11 mouse cellular contexts compared by ENCODE assay signal in genomic region chr1:120112251-120113187, GRCm38 (mm10). TPM values are rescaled to one million over a fixed set of nuclear protein-coding genes. Genes with fewer than 3 reads are reported as not detected.
DNase-seq lines count a peak whose midpoint lies in the region; ATAC-seq and TF ChIP-seq lines count a peak whose summit lies in the region.
"Had no signal": no experiment of that assay in that cellular context is flagged by ENCODE, and none has a peak within 500 bp of the region (broad histone marks: within the 10 kb centered on the region; RNA-seq: fewer than 3 reads in every experiment).

No protein-coding gene starts in this region.

- H3K4me2 ChIP-seq in intestine, embryonic 15.5 days (replicated peaks): no peak overlapping the region

- DNase-seq in adrenal gland, adult 2 months: peak; percentile 36
- no peak for DNase-seq in adrenal gland, adult 8-10 months
- no peak for DNase-seq in layer of hippocampus, adult 2 months (ENCODE audit: low spot score in 2 of 2)
- DNase-seq in layer of hippocampus, postnatal 36 days: no peak
- DNase-seq in spleen, adult 18-20 months: no peak
- DNase-seq: cerebellum, adult 8-10 months; retina, postnatal 1 day had no signal

- H3K27ac ChIP-seq in layer of hippocampus, adult 2 months: peak overlapping the region; percentile 48; the same call in 1 of the 2 replicates
- no peak overlapping the region for H3K27ac ChIP-seq in intestine, embryonic 15.5 days
- H3K27ac ChIP-seq: kidney, postnatal 0 days had no signal

- WGBS in intestine, embryonic 15.5 days: 80% methylated on average over 12 of the region's 12 CpGs

- H3K9ac ChIP-seq in intestine, embryonic 15.5 days: no peak overlapping the region

- 0 out of 2 replicates have a peak, but pooled peaks have one; percentile 27 for ATAC-seq in intestine, embryonic 15.5 days
- ATAC-seq in monocyte, adult 5-6 weeks (replicated peaks; ENCODE audit: insufficient number of reproducible peaks, low FRiP score, low TSS enrichment, poor library complexity, severe bottlenecking): peak; percentile 55
- no peak for ATAC-seq in activated CD4-positive, CD25-positive, alpha-beta regulatory T cell, adult 4 months

- TF ChIP-seq CTCF in layer of hippocampus, adult 2 months (conservative IDR thresholded peaks at IDR 0.05): no peak

- 0 out of 2 replicates have a peak, but pooled peaks cover 2% of the 10 kb centered on the region for H3K4me1 ChIP-seq in intestine, embryonic 15.5 days (replicated peaks)

- H3K9me3 ChIP-seq in intestine, embryonic 15.5 days: no peaks in the 10 kb centered on the region; the same call in 1 of the 2 replicates

- peaks cover 25% of the 10 kb centered on the region for H3K36me3 ChIP-seq in intestine, embryonic 15.5 days

- H3K4me3 ChIP-seq in layer of hippocampus, adult 2 months: no peak overlapping the region
- no peak overlapping the region for H3K4me3 ChIP-seq in intestine, embryonic 15.5 days (replicated peaks)

- H3K27me3 ChIP-seq in intestine, embryonic 15.5 days (replicated peaks): no peaks in the 10 kb centered on the region

RNA-seq across cellular contexts. Expression of gene Dbi, which starts 8.4 kb away (rescaled TPM):
- total RNA-seq in adrenal gland, adult 2 months (2021): 1,000 to 10,000 TPM; 1,195 to 1,389 TPM
- 375 and 512 TPM in 2 replicates for polyA plus RNA-seq in adrenal gland, adult 2 months (2012; rRNA removed)
- total RNA-seq in adrenal gland, adult 8-10 months (2022): 100 to 1,000 TPM; 667 to 804 (median 753) TPM
- 100 to 1,000 TPM; 338 to 346 TPM for total RNA-seq in layer of hippocampus, adult 2 months (2021)
- 100 to 1,000 TPM; 379 to 403 TPM for total RNA-seq in layer of hippocampus, postnatal 36 days (2021)
- 1,422 and 1,510 TPM in 2 replicates for polyA plus RNA-seq in intestine, embryonic 15.5 days (2015; fragmentation: Nextera tagmentation; extraction: Ambion mirVana)
- total RNA-seq in monocyte, adult 5-6 weeks (2017): 183 to 239 TPM (median 190 TPM) in 3 replicates
- 100 to 1,000 TPM; 210 to 248 TPM for polyA plus RNA-seq in activated CD4-positive, CD25-positive, alpha-beta regulatory T cell, adult 4 months (2017; shearing (Covaris generic))

RNA-seq across cellular contexts. Expression of gene 3110009E18Rik, which starts 8.5 kb away (rescaled TPM):
- 10 to 100 TPM; 11.7 to 12.2 TPM for total RNA-seq in adrenal gland, adult 2 months (2021)
- 0.59 and 0.68 TPM in 2 replicates for polyA plus RNA-seq in adrenal gland, adult 2 months (2012; rRNA removed)
- total RNA-seq in adrenal gland, adult 8-10 months (2022): 10 to 100 TPM in 3 of 4 experiments, 1 to 10 TPM in 1; 8.8 to 14.1 (median 11.2) TPM
- total RNA-seq in layer of hippocampus, adult 2 months (2021): 1 to 10 TPM; 7.1 to 7.8 TPM
- 1 to 10 TPM; 6.0 to 8.6 TPM for total RNA-seq in layer of hippocampus, postnatal 36 days (2021)
- 15.6 and 18.4 TPM in 2 replicates for polyA plus RNA-seq in intestine, embryonic 15.5 days (2015; fragmentation: Nextera tagmentation; extraction: Ambion mirVana)
- total RNA-seq in monocyte, adult 5-6 weeks (2017): 3.0 to 10.3 TPM (median 8.4 TPM) in 3 replicates
- polyA plus RNA-seq in activated CD4-positive, CD25-positive, alpha-beta regulatory T cell, adult 4 months (2017; shearing (Covaris generic)): 10 to 100 TPM; 25.9 to 27.3 TPM

RNA-seq across cellular contexts. Expression of gene Tmem37, which starts 38.6 kb away (rescaled TPM):
- total RNA-seq in adrenal gland, adult 2 months (2021): 10 to 100 TPM in 1 of 2 experiments, 1 to 10 TPM in 1; 9.8 to 22.6 TPM
- 22.4 and 32.9 TPM in 2 replicates for polyA plus RNA-seq in adrenal gland, adult 2 months (2012; rRNA removed)
- total RNA-seq in adrenal gland, adult 8-10 months (2022): 10 to 100 TPM in 2 of 4 experiments, 1 to 10 TPM in 2; 8.7 to 21.2 (median 14.5) TPM
- total RNA-seq in layer of hippocampus, adult 2 months (2021): 1 to 10 TPM; 1.1 to 1.4 TPM
- 1 to 10 TPM in 1 of 2 experiments, under 1 TPM in 1; 0.58 to 1.1 TPM for total RNA-seq in layer of hippocampus, postnatal 36 days (2021)
- polyA plus RNA-seq in intestine, embryonic 15.5 days (2015; fragmentation: Nextera tagmentation; extraction: Ambion mirVana): 51.3 and 66.1 TPM in 2 replicates
- total RNA-seq in monocyte, adult 5-6 weeks (2017): 3.2 to 9.4 TPM (median 8.2 TPM) in 3 replicates
- 1 to 10 TPM; 1.4 to 2.5 TPM for polyA plus RNA-seq in activated CD4-positive, CD25-positive, alpha-beta regulatory T cell, adult 4 months (2017; shearing (Covaris generic))
